Mouse (Mus musculus) liver, postnatal 0 days (tissue): ENCODE measurements at regions not wholly inside any gene's neighbourhood (a gene's known extent, or its start where the extent isn't known, plus 50 kb on each side); places are given as distances from the start of the nearest gene placed in this dataset.
A peak's percentile ranks its signal among the peaks of the same experiment; 100 is the strongest.

Experiments used
- CTCF ChIP-seq: sonication (generic); IDR thresholded peaks from 2 replicates; pipeline ENCODE4 v1.5.1; 2016; ENCODE audit warnings: antibody characterized with exemption, low read depth
- EP300 ChIP-seq: IDR thresholded peaks from 2 replicates; pipeline ENCODE4 v1.6.1; 2016; ENCODE audit warnings: antibody characterized with exemption, low read depth, mild to moderate bottlenecking

DNA sequence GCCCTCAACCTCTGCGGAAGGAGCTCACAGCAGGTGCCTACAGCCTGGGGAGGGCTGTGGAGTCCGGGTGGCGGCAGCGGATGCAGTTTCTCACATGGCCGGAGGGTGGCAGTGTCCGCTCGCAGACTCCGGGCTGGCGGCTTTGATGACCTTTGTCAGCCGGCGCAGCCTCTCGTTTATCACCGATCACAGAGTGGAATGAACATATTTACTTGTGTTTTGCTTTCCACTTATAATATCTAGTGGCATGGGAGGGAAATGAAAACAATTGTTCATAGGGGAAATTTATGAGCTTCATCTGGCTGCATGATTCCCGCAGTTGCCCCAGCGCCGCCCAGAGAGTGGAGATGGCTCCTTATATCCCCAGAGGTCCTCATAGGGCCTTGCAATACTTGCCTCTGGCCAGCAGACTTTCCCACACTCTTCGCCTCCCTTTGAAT lies 99.2 kb upstream of the Zfp507 start:
- TF ChIP-seq CTCF (peak; percentile 86), EP300 (no peak)
